Mouse (Mus musculus): ENCODE results near the gene Pitpnc1. TPM values are rescaled to one million over a fixed set of nuclear protein-coding genes. Genes with fewer than 3 reads are reported as not detected.

Pitpnc1 gene
- polyA plus RNA-seq, 1 experiment from 2014 or later = 15.7 TPM

DNA sequence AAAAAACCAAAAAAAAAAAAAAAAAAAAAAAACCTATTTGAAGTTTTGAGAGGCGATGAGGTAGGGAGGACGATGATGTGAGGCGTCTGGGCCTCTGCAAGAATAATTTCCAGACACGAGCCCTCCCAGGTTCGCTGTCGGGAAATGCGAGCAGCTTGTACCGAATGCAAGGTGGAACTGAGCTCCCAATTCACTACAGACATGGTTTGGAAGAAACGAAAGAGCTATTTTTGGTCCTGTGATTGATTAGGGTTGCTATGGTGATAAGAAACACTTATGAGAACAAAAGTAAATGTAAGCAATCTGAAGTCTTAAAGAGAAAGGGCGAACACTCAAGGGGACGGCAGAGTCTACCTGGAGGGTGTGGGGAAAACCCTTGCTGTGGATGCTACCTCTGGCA lies 164.3 kb downstream of the Pitpnc1 start:
- 57% methylated on average over 11 of the region's 11 CpGs for WGBS
- no peaks in the 10 kb centered on the region for H3K4me1 ChIP-seq (ENCODE audit: control insufficient read depth, insufficient read depth, low read length)
- no peak overlapping the region for H3K4me3 ChIP-seq (ENCODE audit: low read depth, low read length)
- H3K4me2 ChIP-seq (replicated peaks; ENCODE audit: low read depth, low read length) = no peak overlapping the region
- no peak overlapping the region for H3K9ac ChIP-seq (replicated peaks; ENCODE audit: low read depth, low read length)
- ATAC-seq (ENCODE audit: insufficient number of reproducible peaks, insufficient read depth, low FRiP score, low read depth) = no peak
- peaks cover 4% of the 10 kb centered on the region; the same call in 1 of the 2 replicates for H3K9me3 ChIP-seq (ENCODE audit: control insufficient read depth, low read depth, low read length)
- H3K27ac ChIP-seq (ENCODE audit: low read length) = no peak overlapping the region
- H3K27me3 ChIP-seq (ENCODE audit: control insufficient read depth, insufficient read depth, low read length) = no peaks in the 10 kb centered on the region
- H3K36me3 ChIP-seq (ENCODE audit: control insufficient read depth, insufficient read depth, low read length) = no peaks in the 10 kb centered on the region

DNA sequence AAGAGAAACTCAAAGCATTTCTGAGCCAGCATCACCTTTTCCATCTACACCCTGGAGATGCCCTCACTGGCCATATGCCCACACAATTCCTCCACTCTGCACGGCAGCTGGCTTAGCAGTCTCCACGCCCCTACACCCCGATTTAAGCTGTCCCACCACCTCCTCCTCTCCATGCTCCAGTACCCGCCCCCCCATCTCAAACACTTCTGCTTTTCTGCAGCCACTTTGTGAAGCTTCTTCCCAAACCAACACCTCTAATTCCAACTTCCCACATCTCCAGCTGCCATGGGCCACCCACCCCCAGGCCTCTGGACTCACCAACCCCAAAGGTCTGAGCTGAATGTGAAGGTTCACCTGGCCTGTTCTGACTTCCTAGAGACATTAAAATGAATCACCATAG lies 168.4 kb downstream of the Pitpnc1 start:
- Histone ChIP-seq H3K4me2 (replicated peaks; ENCODE audit: low read depth, low read length) (no peak overlapping the region), H3K36me3 (ENCODE audit: control insufficient read depth, insufficient read depth, low read length) (no peaks in the 10 kb centered on the region), H3K4me1 (ENCODE audit: control insufficient read depth, insufficient read depth, low read length) (no peaks in the 10 kb centered on the region), H3K27me3 (ENCODE audit: control insufficient read depth, insufficient read depth, low read length) (no peaks in the 10 kb centered on the region), H3K9me3 (ENCODE audit: control insufficient read depth, low read depth, low read length) (peaks cover 6% of the 10 kb centered on the region; the same call in 1 of the 2 replicates), H3K9ac (replicated peaks; ENCODE audit: low read depth, low read length) (no peak overlapping the region), H3K4me3 (ENCODE audit: low read depth, low read length) (no peak overlapping the region), H3K27ac (ENCODE audit: low read length) (no peak overlapping the region)
- ATAC-seq (ENCODE audit: insufficient number of reproducible peaks, insufficient read depth, low FRiP score, low read depth) = no peak
- 92% methylated on average over 4 of the region's 4 CpGs for WGBS

- ATAC-seq (ENCODE audit: insufficient number of reproducible peaks, insufficient read depth, low FRiP score, low read depth) = no peak
- Histone ChIP-seq H3K4me3 (ENCODE audit: low read depth, low read length) (no peak overlapping the region), H3K27ac (ENCODE audit: low read length) (no peak overlapping the region), H3K36me3 (ENCODE audit: control insufficient read depth, insufficient read depth, low read length) (no peaks in the 10 kb centered on the region), H3K9me3 (ENCODE audit: control insufficient read depth, low read depth, low read length) (peaks cover 6% of the 10 kb centered on the region; the same call in 1 of the 2 replicates), H3K4me2 (replicated peaks; ENCODE audit: low read depth, low read length) (no peak overlapping the region), H3K27me3 (ENCODE audit: control insufficient read depth, insufficient read depth, low read length) (no peaks in the 10 kb centered on the region), H3K9ac (replicated peaks; ENCODE audit: low read depth, low read length) (no peak overlapping the region), H3K4me1 (ENCODE audit: control insufficient read depth, insufficient read depth, low read length) (no peaks in the 10 kb centered on the region)
Observed at GRCm38 (mm10) chr11:107300235-107300634, 170.3 kb downstream of the Pitpnc1 start.

- WGBS = 87% methylated on average over 9 of the region's 9 CpGs
- Histone ChIP-seq H3K36me3 (ENCODE audit: control insufficient read depth, insufficient read depth, low read length) (no peaks in the 10 kb centered on the region), H3K9ac (replicated peaks; ENCODE audit: low read depth, low read length) (no peak overlapping the region), H3K9me3 (ENCODE audit: control insufficient read depth, low read depth, low read length) (peaks cover 6% of the 10 kb centered on the region; the same call in 1 of the 2 replicates), H3K27ac (ENCODE audit: low read length) (no peak overlapping the region), H3K4me2 (replicated peaks; ENCODE audit: low read depth, low read length) (no peak overlapping the region), H3K4me3 (ENCODE audit: low read depth, low read length) (no peak overlapping the region), H3K27me3 (ENCODE audit: control insufficient read depth, insufficient read depth, low read length) (no peaks in the 10 kb centered on the region), H3K4me1 (ENCODE audit: control insufficient read depth, insufficient read depth, low read length) (no peaks in the 10 kb centered on the region)
- no peak for ATAC-seq (ENCODE audit: insufficient number of reproducible peaks, insufficient read depth, low FRiP score, low read depth)
Observed at GRCm38 (mm10) chr11:107299511-107300120, 170.9 kb downstream of the Pitpnc1 start.

GRCm38 (mm10) chr11:107296176-107296575 lies 174.3 kb downstream of the Pitpnc1 start:
- no peak overlapping the region for H3K4me2 ChIP-seq (replicated peaks; ENCODE audit: low read depth, low read length)
- no peak overlapping the region for H3K4me3 ChIP-seq (ENCODE audit: low read depth, low read length)
- no peak overlapping the region for H3K27ac ChIP-seq (ENCODE audit: low read length)
- H3K9me3 ChIP-seq (ENCODE audit: control insufficient read depth, low read depth, low read length) = peaks cover 6% of the 10 kb centered on the region; the same call in 1 of the 2 replicates
- no peak overlapping the region for H3K9ac ChIP-seq (replicated peaks; ENCODE audit: low read depth, low read length)
- no peak for ATAC-seq (ENCODE audit: insufficient number of reproducible peaks, insufficient read depth, low FRiP score, low read depth)
- WGBS = 91% methylated on average over 4 of the region's 4 CpGs
- no peaks in the 10 kb centered on the region for H3K36me3 ChIP-seq (ENCODE audit: control insufficient read depth, insufficient read depth, low read length)
- H3K4me1 ChIP-seq (ENCODE audit: control insufficient read depth, insufficient read depth, low read length) = no peaks in the 10 kb centered on the region
- no peaks in the 10 kb centered on the region for H3K27me3 ChIP-seq (ENCODE audit: control insufficient read depth, insufficient read depth, low read length)

DNA sequence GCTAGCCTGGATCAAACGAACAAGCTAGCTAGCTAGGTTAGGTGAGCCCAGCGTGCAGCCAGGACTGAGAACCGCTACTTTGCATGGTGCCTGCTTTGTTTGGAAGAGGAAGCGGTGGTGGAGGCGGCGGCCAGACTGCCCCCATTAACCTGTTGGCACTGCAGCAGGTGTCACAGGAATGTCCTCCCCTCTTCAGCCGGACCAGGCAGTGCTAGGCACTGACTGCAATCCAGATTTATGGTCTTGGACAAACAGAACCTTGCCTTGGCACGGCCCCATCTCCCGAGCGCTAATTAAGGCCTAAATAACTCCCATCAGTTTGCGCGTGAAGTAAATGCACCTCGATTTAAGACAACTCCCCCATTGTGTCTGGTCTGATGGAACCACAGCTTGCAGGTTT lies 178.5 kb downstream of the Pitpnc1 start:
- Histone ChIP-seq H3K9ac (replicated peaks; ENCODE audit: low read depth, low read length) (no peak overlapping the region), H3K36me3 (ENCODE audit: control insufficient read depth, insufficient read depth, low read length) (no peaks in the 10 kb centered on the region), H3K4me1 (ENCODE audit: control insufficient read depth, insufficient read depth, low read length) (no peaks in the 10 kb centered on the region), H3K27ac (ENCODE audit: low read length) (no peak overlapping the region), H3K27me3 (ENCODE audit: control insufficient read depth, insufficient read depth, low read length) (no peaks in the 10 kb centered on the region), H3K4me2 (replicated peaks; ENCODE audit: low read depth, low read length) (no peak overlapping the region), H3K4me3 (ENCODE audit: low read depth, low read length) (no peak overlapping the region), H3K9me3 (ENCODE audit: control insufficient read depth, low read depth, low read length) (no peaks in the 10 kb centered on the region)
- WGBS = 65% methylated on average over 13 of the region's 13 CpGs
- no peak for ATAC-seq (ENCODE audit: insufficient number of reproducible peaks, insufficient read depth, low FRiP score, low read depth)

- ATAC-seq (ENCODE audit: insufficient number of reproducible peaks, insufficient read depth, low FRiP score, low read depth) = no peak
- H3K4me2 ChIP-seq (replicated peaks; ENCODE audit: low read depth, low read length) = no peak overlapping the region
- 99% methylated on average over 2 of the region's 2 CpGs for WGBS
- no peak overlapping the region for H3K9ac ChIP-seq (replicated peaks; ENCODE audit: low read depth, low read length)
- no peaks in the 10 kb centered on the region for H3K4me1 ChIP-seq (ENCODE audit: control insufficient read depth, insufficient read depth, low read length)
- H3K9me3 ChIP-seq (ENCODE audit: control insufficient read depth, low read depth, low read length) = no peaks in the 10 kb centered on the region
- H3K27me3 ChIP-seq (ENCODE audit: control insufficient read depth, insufficient read depth, low read length) = no peaks in the 10 kb centered on the region
- H3K4me3 ChIP-seq (ENCODE audit: low read depth, low read length) = no peak overlapping the region
- no peak overlapping the region for H3K27ac ChIP-seq (ENCODE audit: low read length)
- no peaks in the 10 kb centered on the region for H3K36me3 ChIP-seq (ENCODE audit: control insufficient read depth, insufficient read depth, low read length)
Observed at GRCm38 (mm10) chr11:107288186-107288563, 182.3 kb downstream of the Pitpnc1 start.

DNA sequence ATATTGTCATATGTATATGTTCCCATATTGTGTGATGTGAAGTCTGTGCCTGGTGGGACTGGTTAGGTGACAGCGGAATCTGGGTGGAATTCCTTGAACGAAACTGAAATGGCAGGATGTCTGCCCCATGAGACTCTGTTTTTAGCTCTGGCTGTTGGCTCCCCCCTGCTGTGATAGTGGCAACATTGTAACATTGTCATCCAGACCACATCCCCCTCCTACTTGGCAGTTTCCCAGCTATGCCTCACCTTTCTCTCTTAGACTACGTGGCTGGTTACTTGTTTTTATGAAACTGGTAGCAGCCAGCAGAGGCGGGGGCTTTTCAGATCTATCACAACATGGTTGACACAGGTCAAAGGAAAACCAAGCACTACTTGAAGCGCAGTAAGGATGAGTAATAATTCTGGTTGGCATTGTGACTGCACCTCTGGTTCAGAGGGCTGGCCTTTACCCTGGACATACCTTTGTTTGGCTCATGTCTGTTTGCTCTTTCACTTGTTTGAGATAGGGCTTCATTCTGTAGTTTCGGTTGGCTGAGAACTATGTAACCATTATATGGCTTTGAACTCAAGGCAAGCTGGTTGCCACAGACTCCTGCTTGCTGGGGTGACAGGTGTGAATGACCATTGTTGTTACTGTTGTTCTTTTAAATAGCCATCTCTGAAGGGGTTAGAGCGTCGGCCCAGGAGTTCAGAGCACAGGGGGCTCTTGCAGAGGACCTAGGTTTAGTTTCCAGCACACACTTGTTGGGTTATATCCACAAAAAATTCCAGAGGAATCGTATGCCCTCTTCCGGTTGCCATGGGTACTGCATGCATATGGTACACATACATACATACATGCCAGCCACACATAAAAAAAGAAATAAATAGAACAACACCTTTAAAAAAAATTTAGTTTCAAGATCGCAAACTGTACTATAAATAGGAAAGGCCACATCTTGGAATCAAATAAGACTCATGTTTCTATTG lies 183.0 kb downstream of the Pitpnc1 start:
- Histone ChIP-seq H3K36me3 (ENCODE audit: control insufficient read depth, insufficient read depth, low read length) (no peaks in the 10 kb centered on the region), H3K27ac (ENCODE audit: low read length) (no peak overlapping the region), H3K4me1 (ENCODE audit: control insufficient read depth, insufficient read depth, low read length) (no peaks in the 10 kb centered on the region), H3K9ac (replicated peaks; ENCODE audit: low read depth, low read length) (no peak overlapping the region), H3K27me3 (ENCODE audit: control insufficient read depth, insufficient read depth, low read length) (no peaks in the 10 kb centered on the region), H3K4me2 (replicated peaks; ENCODE audit: low read depth, low read length) (no peak overlapping the region), H3K9me3 (ENCODE audit: control insufficient read depth, low read depth, low read length) (no peaks in the 10 kb centered on the region), H3K4me3 (ENCODE audit: low read depth, low read length) (no peak overlapping the region)
- ATAC-seq (ENCODE audit: insufficient number of reproducible peaks, insufficient read depth, low FRiP score, low read depth) = no peak
- 80% methylated on average over 11 of the region's 11 CpGs for WGBS

All from stomach, embryonic 14.5 days (tissue).